Mouse (Mus musculus): ENCODE data around the gene Crygs. TPM values are rescaled to one million over a fixed set of nuclear protein-coding genes. Genes with fewer than 3 reads are reported as not detected.

Crygs gene
- polyA plus RNA-seq, 1 experiment from 2014 or later: 0.26 TPM

DNA sequence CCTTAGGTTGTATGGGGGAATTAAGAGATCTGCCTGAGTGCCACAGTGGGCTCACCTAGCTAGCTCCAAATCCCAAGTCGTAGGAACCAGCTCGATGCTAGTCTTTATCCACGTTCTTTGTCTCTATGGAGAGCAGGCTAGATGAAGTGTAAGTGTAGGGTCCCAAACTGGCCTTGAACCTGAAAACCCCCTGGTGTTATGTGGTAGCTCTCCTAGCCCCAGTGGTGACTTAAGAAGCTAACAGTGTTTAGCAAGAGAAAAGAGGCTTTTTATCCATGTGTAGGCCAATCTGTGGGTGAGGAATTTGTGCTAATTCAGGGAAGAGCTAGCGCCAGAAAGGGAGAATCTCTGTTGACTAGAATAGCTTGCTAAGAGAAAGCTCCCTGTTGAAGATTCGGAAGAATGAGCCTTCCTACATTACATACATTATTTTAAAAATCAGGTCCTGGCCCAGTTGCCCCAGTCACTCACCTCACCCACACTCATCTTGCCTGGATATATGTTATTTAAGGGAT lies 35.8 kb downstream of the Crygs start:
- Histone ChIP-seq H3K9me3 (replicated peaks; ENCODE audit: low read length) (no peaks in the 10 kb centered on the region), H3K27me3 (ENCODE audit: insufficient read depth, low read length) (no peaks in the 10 kb centered on the region), H3K36me3 (ENCODE audit: insufficient read depth, low read length) (no peaks in the 10 kb centered on the region), H3K4me1 (replicated peaks; ENCODE audit: insufficient read depth, low read length) (no peaks in the 10 kb centered on the region), H3K27ac (no peak overlapping the region), H3K4me2 (ENCODE audit: low read length) (no peak overlapping the region), H3K4me3 (replicated peaks; ENCODE audit: low read depth, low read length) (no peak overlapping the region), H3K9ac (ENCODE audit: low read depth, low read length) (no peak overlapping the region)
- no peak for DNase-seq (ENCODE audit: low spot score)
- whole genome bisulfite sequencing: 83% methylated on average over 5 of the region's 5 CpGs
- ATAC-seq (replicated peaks; ENCODE audit: low FRiP score, low read depth): no peak
- no peak for TF ChIP-seq CTCF (IDR thresholded peaks at IDR 0.05; ENCODE audit: low read depth)

DNA sequence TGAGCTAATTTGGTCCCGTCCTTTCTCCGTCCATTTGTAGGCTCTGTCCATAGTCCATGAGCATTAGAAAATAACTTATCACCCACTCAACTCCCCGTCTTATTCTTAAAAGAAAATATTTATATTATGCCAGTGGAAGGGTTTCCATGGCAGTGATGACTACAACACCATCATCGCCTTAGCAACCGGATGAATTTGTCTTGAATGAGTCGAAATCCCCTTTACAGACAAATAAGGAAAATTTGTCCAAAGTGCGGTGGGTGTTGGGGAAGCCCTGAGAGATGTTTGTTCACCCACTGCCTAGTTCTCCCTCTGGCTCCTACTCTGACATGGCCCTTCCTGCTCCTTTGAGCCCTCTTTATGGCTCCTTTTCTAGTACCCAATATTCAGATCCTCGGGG lies 42.7 kb downstream of the Crygs start:
- H3K4me1 ChIP-seq (replicated peaks; ENCODE audit: insufficient read depth, low read length): no peaks in the 10 kb centered on the region
- H3K9ac ChIP-seq (ENCODE audit: low read depth, low read length): no peak overlapping the region
- no peaks in the 10 kb centered on the region for H3K9me3 ChIP-seq (replicated peaks; ENCODE audit: low read length)
- H3K4me2 ChIP-seq (ENCODE audit: low read length): no peak overlapping the region
- no peak overlapping the region for H3K4me3 ChIP-seq (replicated peaks; ENCODE audit: low read depth, low read length)
- no peak overlapping the region for H3K27ac ChIP-seq
- DNase-seq (ENCODE audit: low spot score) (no peak), ATAC-seq (replicated peaks; ENCODE audit: low FRiP score, low read depth) (no peak)
- H3K36me3 ChIP-seq (ENCODE audit: insufficient read depth, low read length): no peaks in the 10 kb centered on the region
- TF ChIP-seq CTCF (IDR thresholded peaks at IDR 0.05; ENCODE audit: low read depth): no peak
- H3K27me3 ChIP-seq (ENCODE audit: insufficient read depth, low read length): no peaks in the 10 kb centered on the region
- 83% methylated on average over 8 of the region's 8 CpGs for WGBS

DNA sequence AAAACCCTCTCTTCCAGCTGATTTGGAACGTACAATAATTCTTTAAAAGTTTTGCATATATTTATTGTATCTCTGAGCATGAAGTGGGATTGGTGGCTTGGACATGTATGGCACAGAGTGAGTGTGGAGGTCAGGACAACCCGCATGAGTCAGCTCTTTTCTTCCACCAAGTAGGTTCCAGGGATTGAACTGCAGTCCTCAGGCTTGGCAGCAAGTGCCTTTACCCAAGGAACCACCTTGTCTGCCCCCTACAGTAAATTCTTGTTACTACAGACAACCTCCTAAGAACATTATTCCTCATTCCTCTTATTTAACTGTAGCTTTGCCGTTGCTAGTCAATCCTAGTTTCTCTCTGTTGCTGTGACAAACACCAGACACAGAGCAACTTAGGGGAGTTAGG lies 44.0 kb downstream of the Crygs start:
- Histone ChIP-seq H3K4me2 (ENCODE audit: low read length) (no peak overlapping the region), H3K36me3 (ENCODE audit: insufficient read depth, low read length) (no peaks in the 10 kb centered on the region), H3K9me3 (replicated peaks; ENCODE audit: low read length) (no peaks in the 10 kb centered on the region), H3K4me3 (replicated peaks; ENCODE audit: low read depth, low read length) (no peak overlapping the region), H3K9ac (ENCODE audit: low read depth, low read length) (no peak overlapping the region), H3K27ac (no peak overlapping the region), H3K27me3 (ENCODE audit: insufficient read depth, low read length) (no peaks in the 10 kb centered on the region), H3K4me1 (replicated peaks; ENCODE audit: insufficient read depth, low read length) (no peaks in the 10 kb centered on the region)
- WGBS: 94% methylated on average over 3 of the region's 3 CpGs
- DNase-seq (ENCODE audit: low spot score): no peak
- no peak for ATAC-seq (replicated peaks; ENCODE audit: low FRiP score, low read depth)
- TF ChIP-seq CTCF (IDR thresholded peaks at IDR 0.05; ENCODE audit: low read depth): peak; percentile 23; the same call in 1 of the 2 replicates

DNA sequence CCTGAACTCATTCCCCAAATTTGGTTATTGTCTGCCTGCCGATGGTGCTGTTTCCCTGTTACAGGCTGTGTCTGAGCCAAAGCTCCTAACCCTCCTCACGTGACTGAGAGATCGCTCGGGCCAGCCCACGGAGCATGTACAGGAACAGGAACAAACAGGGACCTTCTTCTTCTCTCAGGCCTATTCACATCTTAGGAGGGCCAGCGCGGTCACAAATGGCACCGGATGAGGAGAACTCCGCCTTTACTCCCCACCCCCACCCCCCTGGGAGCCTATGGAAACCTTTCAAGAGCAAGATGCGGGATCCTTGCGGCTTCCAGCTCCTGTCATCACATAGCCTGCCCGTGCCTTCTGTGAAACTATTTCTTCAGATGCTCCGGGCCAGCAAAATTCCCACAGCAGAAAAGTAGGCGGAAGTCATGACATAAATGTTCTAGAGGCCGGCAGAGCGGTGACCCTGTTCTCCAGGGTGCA lies 44.6 kb downstream of the Crygs start:
- Histone ChIP-seq H3K4me3 (replicated peaks; ENCODE audit: low read depth, low read length) (no peak overlapping the region), H3K36me3 (ENCODE audit: insufficient read depth, low read length) (no peaks in the 10 kb centered on the region), H3K27ac (no peak overlapping the region), H3K9me3 (replicated peaks; ENCODE audit: low read length) (no peaks in the 10 kb centered on the region), H3K4me1 (replicated peaks; ENCODE audit: insufficient read depth, low read length) (no peaks in the 10 kb centered on the region), H3K27me3 (ENCODE audit: insufficient read depth, low read length) (no peaks in the 10 kb centered on the region), H3K9ac (ENCODE audit: low read depth, low read length) (no peak overlapping the region), H3K4me2 (ENCODE audit: low read length) (no peak overlapping the region)
- WGBS: 72% methylated on average over 16 of the region's 16 CpGs
- TF ChIP-seq CTCF (IDR thresholded peaks at IDR 0.05; ENCODE audit: low read depth): no peak
- DNase-seq (ENCODE audit: low spot score): no peak
- ATAC-seq (replicated peaks; ENCODE audit: low FRiP score, low read depth): no peak

DNA sequence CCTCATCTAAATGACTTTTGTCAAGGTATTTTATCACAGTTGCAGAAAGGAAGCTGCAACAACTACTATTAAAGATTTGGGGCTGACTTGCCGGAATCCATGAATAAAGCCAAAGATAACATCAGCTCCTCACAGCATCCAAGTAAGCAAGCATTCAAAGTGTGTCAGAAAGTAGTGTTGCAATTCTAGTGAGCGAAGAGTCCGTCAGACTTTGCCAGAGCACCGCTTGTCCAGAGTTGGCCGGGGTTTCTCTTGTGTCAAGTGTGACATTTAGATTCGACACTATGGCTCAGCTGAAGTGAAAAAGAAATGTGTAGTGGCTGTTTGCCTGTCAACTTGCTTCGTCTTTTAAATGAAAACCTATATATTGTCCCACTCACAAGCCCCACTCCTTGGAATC lies 45.8 kb downstream of the Crygs start:
- no peaks in the 10 kb centered on the region for H3K4me1 ChIP-seq (replicated peaks; ENCODE audit: insufficient read depth, low read length)
- H3K4me3 ChIP-seq (replicated peaks; ENCODE audit: low read depth, low read length): no peak overlapping the region
- no peak for TF ChIP-seq CTCF (IDR thresholded peaks at IDR 0.05; ENCODE audit: low read depth)
- H3K27ac ChIP-seq: no peak overlapping the region
- WGBS: 69% methylated on average over 7 of the region's 7 CpGs
- DNase-seq (ENCODE audit: low spot score) (no peak), ATAC-seq (replicated peaks; ENCODE audit: low FRiP score, low read depth) (no peak)
- H3K9ac ChIP-seq (ENCODE audit: low read depth, low read length): no peak overlapping the region
- no peak overlapping the region for H3K4me2 ChIP-seq (ENCODE audit: low read length)
- H3K36me3 ChIP-seq (ENCODE audit: insufficient read depth, low read length): no peaks in the 10 kb centered on the region
- peaks cover 2% of the 10 kb centered on the region for H3K9me3 ChIP-seq (replicated peaks; ENCODE audit: low read length)
- H3K27me3 ChIP-seq (ENCODE audit: insufficient read depth, low read length): no peaks in the 10 kb centered on the region

Other genes starting within 250 kb of the Crygs start
- gene Dgkg, start 154.4 kb downstream of the Crygs start, polyA plus RNA-seq (2015; fragmentation: Nextera tagmentation; extraction: Ambion mirVana): 0.51 and 0.67 TPM in 2 replicates
- 25.3 and 26.7 TPM in 2 replicates for gene Tbccd1, start 46.1 kb upstream of the Crygs start, polyA plus RNA-seq (2015; fragmentation: Nextera tagmentation; extraction: Ambion mirVana)
- 108 and 119 TPM in 2 replicates for gene Dnajb11, start 46.3 kb upstream of the Crygs start, polyA plus RNA-seq (2015; fragmentation: Nextera tagmentation; extraction: Ambion mirVana)
- 2.7 and 6.2 TPM in 2 replicates for gene Ahsg, start 79.7 kb upstream of the Crygs start, polyA plus RNA-seq (2015; fragmentation: Nextera tagmentation; extraction: Ambion mirVana)
- 0.84 and 1.0 TPM in 2 replicates for gene Fetub, start 106.8 kb upstream of the Crygs start, polyA plus RNA-seq (2015; fragmentation: Nextera tagmentation; extraction: Ambion mirVana)
- gene Hrg, start 139.5 kb upstream of the Crygs start, polyA plus RNA-seq (2015; fragmentation: Nextera tagmentation; extraction: Ambion mirVana): 0.07 and 0.15 TPM in 2 replicates
- gene Kng2, start 217.9 kb upstream of the Crygs start, polyA plus RNA-seq (2015; fragmentation: Nextera tagmentation; extraction: Ambion mirVana): 175 and 183 TPM in 2 replicates
- gene Kng1, start 246.3 kb upstream of the Crygs start, polyA plus RNA-seq (2015; fragmentation: Nextera tagmentation; extraction: Ambion mirVana): 2.3 and 2.7 TPM in 2 replicates

Measured in kidney, postnatal 0 days (tissue).